Mouse (Mus musculus) bone marrow macrophage, adult 2 months (primary cell): Measurements from ENCODE around the gene Tmsb15l.
"Not testable (repeated sequence)": the region's sequence is repeated elsewhere in the genome, so short reads cannot be mapped to it uniquely, and the experiment has no call there.

Source experiments
- CTCF ChIP-seq: IDR thresholded peaks from 2 replicates; pipeline ENCODE4 v1.5.1; 2012; ENCODE audit warnings: low read depth, mild to moderate bottlenecking, low read length, moderate library complexity
- POLR2A ChIP-seq: IDR thresholded peaks from 2 replicates; pipeline ENCODE4 v1.6.1; 2012; ENCODE audit warnings: mild to moderate bottlenecking, low read depth, low read length, borderline replicate concordance

GRCm38 (mm10) chrX:136975397-136975796 is 1.3 kb downstream of the Tmsb15l start, which contains the start of gene Tmsb15b2:
- not testable (repeated sequence) for TF ChIP-seq CTCF, POLR2A
